Mouse (Mus musculus) ES-E14 (cell line): ENCODE data around the gene Sh3pxd2a.

ENCODE experiments used
- MAFK ChIP-seq: IDR thresholded peaks from 2 replicates; pipeline ENCODE4 v1.6.1; 2014; ENCODE audit warnings: mild to moderate bottlenecking, low read depth, low read length, inconsistent platforms; ENCODE audit not compliant: insufficient read depth
- ZC3H11A ChIP-seq: IDR thresholded peaks from 2 replicates; pipeline ENCODE4 v1.6.1; 2012; ENCODE audit warnings: low read depth, mild to moderate bottlenecking, inconsistent platforms, low read length, borderline replicate concordance
- ZNF384 ChIP-seq: IDR thresholded peaks from 2 replicates; pipeline ENCODE4 v1.6.1; 2012; ENCODE audit warnings: low read depth, low read length, inconsistent platforms

GRCm38 (mm10) chr19:47453352-47453751 lies 10.8 kb downstream of the Sh3pxd2a start:
- TF ChIP-seq MAFK (no peak), ZC3H11A (no peak), ZNF384 (no peak)
